Mouse (Mus musculus) common myeloid progenitor, adult 5-6 weeks (primary cell): ENCODE results near the gene Cxcl9. TPM values are rescaled to one million over a fixed set of nuclear protein-coding genes. Genes with fewer than 3 reads are reported as not detected.
A peak's percentile ranks its signal among the peaks of the same experiment; 100 is the strongest.

Experiments
- ATAC-seq: replicated peaks from 2 replicates; pipeline ENCODE4 v1.8.0; 2016; ENCODE audit warnings: low read depth, mild to moderate bottlenecking, moderate TSS enrichment, inconsistent platforms; ENCODE audit not compliant: poor library complexity, severe bottlenecking
- total RNA-seq: library from RNA; stranded (forward); fragments of 200-1000, 187-1606 nt; gene quantifications from 2 replicates; pipeline ENCODE4 v1.2.3, GENCODE M21; 2017

Gene Cxcl9
- total RNA-seq, 1 experiment from 2014 or later: 0.09 TPM

GRCm38 (mm10) chr5:92345006-92345405 lies 17.1 kb upstream of the Cxcl9 start:
- ATAC-seq: no peak

DNA sequence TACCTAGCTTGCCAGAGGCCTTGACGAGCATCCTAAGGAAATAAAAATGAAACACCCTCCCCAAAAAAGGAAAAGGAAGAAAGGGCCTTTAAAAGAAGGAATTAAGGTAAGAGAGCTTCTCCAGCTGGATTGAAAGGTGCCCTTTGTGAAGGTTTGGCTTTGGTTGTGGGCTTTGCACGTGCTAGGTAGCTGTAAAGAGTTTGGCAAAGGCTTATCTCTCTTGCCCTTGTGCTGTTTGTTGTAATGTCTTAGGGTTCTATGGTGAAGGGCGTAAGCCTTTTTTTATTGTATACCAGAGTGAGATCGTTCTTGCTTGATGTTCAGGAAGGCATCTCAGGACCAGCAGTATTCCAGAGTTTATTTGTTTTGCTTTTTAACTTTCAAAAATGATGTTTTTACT lies 12.7 kb upstream of the Cxcl9 start:
- no peak for ATAC-seq

GRCm38 (mm10) chr5:92336743-92337142 lies 8.9 kb upstream of the Cxcl9 start:
- ATAC-seq: no peak

- ATAC-seq: peak; percentile 39
These were observed 4.5 kb upstream of the Cxcl9 start for GRCm38 (mm10) chr5:92332359-92332840.

- no peak for ATAC-seq
These were observed 3.9 kb upstream of the Cxcl9 start, which contains the start of gene Art3 for GRCm38 (mm10) chr5:92331635-92332338. Gene Art3, plus strand, starts transcription at chr5:92331827.

DNA sequence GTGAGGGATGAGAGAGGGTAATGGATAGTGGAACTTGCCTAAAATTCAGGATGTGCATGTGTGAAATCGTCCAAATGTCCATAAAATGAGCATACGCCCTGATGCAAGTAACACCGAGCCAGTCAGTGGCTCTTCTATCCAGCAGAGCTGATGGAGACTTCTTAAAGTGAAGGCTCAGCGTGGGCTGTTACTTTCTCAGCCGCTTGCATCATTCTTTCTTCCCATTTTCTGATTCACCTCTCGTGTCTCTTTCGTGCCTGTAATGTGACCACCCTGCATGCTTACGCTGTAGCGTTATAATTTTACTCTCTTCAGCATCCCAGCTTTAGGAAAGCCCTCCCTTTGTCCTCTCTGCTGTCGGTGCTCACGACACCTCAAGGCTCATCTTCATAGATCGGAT lies 3.2 kb upstream of the Cxcl9 start:
- ATAC-seq: no peak

- ATAC-seq: peak; percentile 72
These were observed 512 bp downstream of the Cxcl9 start for GRCm38 (mm10) chr5:92327367-92327766.

GRCm38 (mm10) chr5:92323264-92323663 lies 4.6 kb downstream of the Cxcl9 start:
- ATAC-seq: no peak

DNA sequence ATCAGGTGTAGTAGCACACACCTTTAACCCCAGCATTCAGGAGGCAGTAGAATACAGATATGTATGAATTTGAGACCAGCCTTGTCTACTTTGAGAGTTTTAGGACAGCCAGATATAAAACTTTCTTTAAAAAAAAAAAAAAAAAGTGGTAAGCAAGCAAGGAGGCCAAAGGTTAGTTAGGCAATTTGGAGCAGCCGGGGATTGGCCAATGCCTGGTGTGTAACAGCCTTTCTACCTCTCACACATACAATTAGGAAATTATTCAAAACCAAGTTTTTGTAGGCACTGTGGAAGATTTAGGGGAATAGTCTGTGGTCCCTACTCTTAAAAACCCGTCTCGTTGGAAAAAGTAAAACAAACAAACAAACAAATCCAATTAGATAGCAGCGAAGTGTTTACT lies 5.3 kb downstream of the Cxcl9 start:
- ATAC-seq: no peak

DNA sequence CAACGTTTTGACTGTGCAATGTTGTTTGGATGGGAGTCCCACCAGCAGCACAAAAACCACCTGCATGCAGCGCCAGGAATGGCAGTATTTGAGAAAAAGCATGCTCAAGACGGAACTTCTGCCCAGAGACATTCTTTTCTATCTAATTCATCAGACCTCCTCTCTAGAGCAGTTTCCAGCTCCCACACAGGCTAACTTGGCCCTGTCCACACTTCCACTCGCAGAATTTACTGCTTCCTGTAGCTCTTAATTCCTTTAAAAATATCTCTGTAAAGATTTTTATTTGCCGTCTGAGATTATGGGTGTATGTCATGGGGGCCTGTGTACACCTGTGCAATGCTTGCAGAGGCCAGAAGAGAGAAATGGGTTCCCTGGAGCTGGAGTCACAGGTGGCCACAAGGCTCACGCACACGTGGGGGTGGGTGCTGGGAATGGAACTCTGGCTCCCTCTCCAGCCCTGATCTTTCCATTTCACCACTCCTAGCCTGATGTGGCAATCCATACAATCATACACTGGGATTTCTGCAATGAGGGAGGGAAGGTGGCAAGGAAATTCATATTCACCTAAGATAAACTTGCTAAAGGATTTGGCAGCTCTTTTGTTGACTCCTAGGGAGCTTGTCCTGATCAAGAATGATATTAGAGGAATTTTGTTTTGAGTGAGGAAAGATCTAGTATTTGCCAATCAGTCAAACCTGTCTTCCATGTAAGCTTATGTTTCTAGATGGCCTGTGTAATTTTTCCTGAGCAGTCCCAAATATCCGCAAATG lies 6.1 kb downstream of the Cxcl9 start:
- no peak for ATAC-seq

- peak; percentile 59 for ATAC-seq
These were observed 9.3 kb downstream of the Cxcl9 start for GRCm38 (mm10) chr5:92318596-92318995.

GRCm38 (mm10) chr5:92318119-92318518 lies 9.8 kb downstream of the Cxcl9 start:
- peak; percentile 56; the same call in 1 of the 2 replicates for ATAC-seq

DNA sequence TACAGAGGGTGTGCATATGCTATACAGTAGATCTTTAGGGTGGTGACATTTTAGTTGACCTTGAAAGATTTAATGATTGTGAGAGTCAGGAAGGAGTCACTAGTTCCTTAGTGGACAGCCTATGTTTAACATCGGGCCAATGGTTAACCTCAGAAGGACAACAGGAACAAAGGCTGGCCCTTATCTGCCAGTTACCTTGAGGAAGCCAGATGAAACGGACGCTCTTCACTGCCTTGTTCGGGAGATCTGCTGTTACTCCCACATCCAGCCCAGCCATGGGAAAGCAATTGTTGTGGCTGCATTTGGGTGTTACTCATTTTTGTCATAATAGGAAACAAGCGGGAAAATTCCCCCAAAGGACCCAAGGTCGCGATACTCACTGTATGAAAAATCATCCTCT lies 14.1 kb downstream of the Cxcl9 start:
- no peak for ATAC-seq

GRCm38 (mm10) chr5:92312046-92312715 lies 15.7 kb downstream of the Cxcl9 start:
- peak; percentile 55 for ATAC-seq

GRCm38 (mm10) chr5:92309681-92310511 lies 18.0 kb downstream of the Cxcl9 start, which contains the start of gene Sdad1:
Gene Sdad1, minus strand, starts transcription at chr5:92310479.
- ATAC-seq: peak; percentile 95

- no peak for ATAC-seq
These were observed 23.6 kb downstream of the Cxcl9 start for GRCm38 (mm10) chr5:92304291-92304690.

GRCm38 (mm10) chr5:92302149-92302840 lies 25.6 kb downstream of the Cxcl9 start:
- ATAC-seq: no peak

DNA sequence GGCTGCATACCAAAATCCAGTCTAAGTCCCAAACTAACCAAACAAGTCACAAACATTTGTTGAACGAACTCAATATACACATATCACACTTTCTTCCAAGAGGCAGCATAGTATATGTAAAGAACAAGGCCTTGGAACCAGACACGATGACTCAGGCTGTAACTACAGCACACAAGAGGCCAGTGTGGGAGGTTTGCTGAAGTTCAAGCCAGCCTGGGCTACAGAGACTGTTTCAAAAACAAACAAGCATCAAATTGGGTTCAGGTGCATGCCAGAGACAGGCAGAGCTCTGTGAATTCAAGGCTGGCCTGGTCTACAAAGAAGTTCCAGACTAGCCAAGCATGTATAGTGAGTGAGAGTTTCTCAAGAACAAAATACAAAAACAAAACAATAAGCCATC lies 33.4 kb downstream of the Cxcl9 start:
- ATAC-seq: no peak
